34 mouse cellular contexts compared by ENCODE assay signal in genomic region chr7:27319411-27319810, GRCm38 (mm10). TPM values are rescaled to one million over a fixed set of nuclear protein-coding genes. Genes with fewer than 3 reads are reported as not detected.
"Had no signal": no experiment of that assay in that cellular context is flagged by ENCODE, and none has a peak within 500 bp of the region (broad histone marks: within the 10 kb centered on the region; RNA-seq: fewer than 3 reads in every experiment).

No protein-coding gene starts in this region.

- H3K4me1 ChIP-seq: heart, embryonic 13.5 days; heart, embryonic 15.5 days; intestine, embryonic 15.5 days; limb, embryonic 13.5 days; limb, embryonic 15.5 days; liver, embryonic 12.5 days had no signal

- H3K9ac ChIP-seq: heart, embryonic 13.5 days; heart, embryonic 15.5 days; hindbrain, embryonic 12.5 days; hindbrain, embryonic 14.5 days; intestine, embryonic 15.5 days; limb, embryonic 13.5 days; limb, embryonic 15.5 days; liver, embryonic 12.5 days; liver, embryonic 14.5 days had no signal

- H3K27ac ChIP-seq: gastrocnemius, adult 2 months; heart, adult 2 months; heart, embryonic 13.5 days; heart, embryonic 15.5 days; hindbrain, embryonic 10.5 days; hindbrain, embryonic 12.5 days; hindbrain, embryonic 14.5 days; intestine, embryonic 15.5 days; layer of hippocampus, adult 2 months; left cerebral cortex, adult 2 months; limb, embryonic 13.5 days; limb, embryonic 15.5 days; liver, embryonic 12.5 days; liver, embryonic 14.5 days had no signal

- DNase-seq: gastrocnemius, adult 2 months; gastrocnemius, postnatal 10 days; gastrocnemius, postnatal 25 days; heart, adult 2 months; heart, postnatal 4 days; kidney, adult 18-20 months; kidney, adult 8-10 months; kidney, postnatal 10 days; kidney, postnatal 25 days; kidney, postnatal 4 days had no signal

- H3K9me3 ChIP-seq: heart, embryonic 15.5 days; intestine, embryonic 15.5 days; limb, embryonic 15.5 days had no signal

- H3K36me3 ChIP-seq: hindbrain, embryonic 10.5 days; hindbrain, embryonic 12.5 days had no signal

- ATAC-seq: hindbrain, embryonic 16.5 days; inflammation-experienced regulatory T-cells, adult 6 months; intestine, embryonic 15.5 days; intestine, postnatal 0 days; liver, embryonic 12.5 days had no signal

- H3K4me2 ChIP-seq: heart, embryonic 11.5 days; heart, embryonic 13.5 days; heart, embryonic 15.5 days; hindbrain, embryonic 12.5 days; hindbrain, embryonic 14.5 days; intestine, embryonic 15.5 days; limb, embryonic 13.5 days; limb, embryonic 15.5 days; liver, embryonic 12.5 days had no signal

- H3K4me3 ChIP-seq: gastrocnemius, adult 2 months; heart, adult 2 months; heart, embryonic 13.5 days; heart, embryonic 15.5 days; hindbrain, embryonic 10.5 days; hindbrain, embryonic 12.5 days; intestine, embryonic 15.5 days; layer of hippocampus, adult 2 months; left cerebral cortex, adult 2 months; limb, embryonic 13.5 days; limb, embryonic 15.5 days; liver, embryonic 12.5 days had no signal

- H3K27me3 ChIP-seq: intestine, embryonic 15.5 days had no signal

RNA-seq across cellular contexts. Expression of gene Ltbp4, which starts 18.1 kb away (rescaled TPM):
- total RNA-seq: granulocyte monocyte progenitor cell, adult 5-6 weeks had no signal

RNA-seq across cellular contexts. Expression of gene Gm20479, which starts 37.8 kb away (rescaled TPM):
- total RNA-seq: gastrocnemius, adult 2 months; gastrocnemius, postnatal 10 days; gastrocnemius, postnatal 25 days; gastrocnemius, postnatal 4 days; heart, postnatal 25 days; layer of hippocampus, adult 2 months; layer of hippocampus, postnatal 10 days; layer of hippocampus, postnatal 25 days; left cerebral cortex, adult 2 months; left cerebral cortex, postnatal 14 days; left cerebral cortex, postnatal 36 days; liver, adult 2 months had no signal
- polyA plus RNA-seq: heart, adult 2 months; heart, embryonic 15.5 days; hindbrain, embryonic 10.5 days; hindbrain, embryonic 14.5 days; hindbrain, embryonic 16.5 days; limb, embryonic 13.5 days; liver, adult 2 months; liver, embryonic 12.5 days had no signal
